Mouse (Mus musculus): ENCODE data around the gene Nup35. TPM values are rescaled to one million over a fixed set of nuclear protein-coding genes. Genes with fewer than 3 reads are reported as not detected.

The Nup35 gene
- 0.97 and 1.6 TPM in 2 replicates for polyA plus RNA-seq (2012)

GRCm38 (mm10) chr2:80616854-80617737 is at the start of gene Nup35, which contains the start of gene Dusp19:
Gene Nup35, plus strand, starts transcription at chr2:80617236.
Gene Dusp19, plus strand, starts transcription at chr2:80617045.

GRCm38 (mm10) chr2:80581043-80581711 is 35.9 kb upstream of the Nup35 start, which contains the start of gene Nckap1:
Gene Nckap1, minus strand, starts transcription at chr2:80581380.

Other genes with a start within 250 kb of the Nup35 start
- 0.03 and 0.05 TPM in 2 replicates for gene Frzb, start 169.6 kb upstream of the Nup35 start, polyA plus RNA-seq (2012)
- gene Nckap1, start 35.9 kb upstream of the Nup35 start, polyA plus RNA-seq (2012), result 0.89 and 1.6 TPM in 2 replicates
- 0.34 and 0.52 TPM in 2 replicates for gene Dusp19, start 191 bp upstream of the Nup35 start, polyA plus RNA-seq (2012)

Data from megakaryocyte-erythroid progenitor cell, adult 5 weeks (primary cell).